Mouse (Mus musculus): ENCODE measurements at regions not wholly inside any gene's neighbourhood (a gene's known extent, or its start where the extent isn't known, plus 50 kb on each side); places are given as distances from the start of the nearest gene placed in this dataset.

GRCm38 (mm10) chr11:114175437-114176131 lies 108.7 kb upstream of the Sdk2 start:
- TF ChIP-seq CHD2 (IDR thresholded peaks at IDR 0.05; ENCODE audit: low read depth, low read length) (no peak), ZNF384 (IDR thresholded peaks at IDR 0.05; ENCODE audit: low read depth, low read length) (no peak), HCFC1 (IDR thresholded peaks at IDR 0.05; ENCODE audit: borderline replicate concordance, insufficient read depth, low read length) (no peak), ZC3H11A (IDR thresholded peaks at IDR 0.05; ENCODE audit: borderline replicate concordance, low read depth, low read length) (no peak), MAFK (IDR thresholded peaks at IDR 0.05; ENCODE audit: insufficient read depth, low read depth, low read length) (no peak)

Data from ES-E14 (cell line).